Mouse (Mus musculus): ENCODE results near the gene 1700034J05Rik. TPM values are rescaled to one million over a fixed set of nuclear protein-coding genes. Genes with fewer than 3 reads are reported as not detected.

1700034J05Rik gene
- total and polyA plus RNA-seq, 3 experiments = not detected

DNA sequence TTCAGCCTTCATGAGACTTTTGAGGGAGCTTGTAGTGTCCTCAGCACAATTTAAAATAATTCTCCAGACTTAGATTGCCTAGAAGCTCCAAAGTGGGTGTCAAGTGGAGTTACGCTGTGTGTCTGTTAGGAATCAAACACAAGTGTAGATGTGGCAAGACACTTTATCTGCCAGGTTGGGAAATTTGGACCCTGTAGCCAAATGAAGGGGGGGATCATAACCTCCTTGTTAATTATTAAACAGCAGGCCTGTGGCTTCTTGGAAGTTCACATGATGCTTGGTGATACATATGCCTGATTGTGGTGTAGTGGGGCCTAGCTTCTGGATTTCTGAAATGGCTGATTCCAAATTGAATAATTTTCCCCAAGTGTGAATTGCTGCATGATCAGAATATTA is 46.4 kb downstream of the 1700034J05Rik start:
- dilution Hi-C loops (cut with MboI; ENCODE audit: extremely low pct_ligation_motif_present, extremely low pct_unique_long_range_greater_than_20kb, low sequenced_read_pairs) = no loop called here
- Histone ChIP-seq H3K27ac (ENCODE audit: insufficient read depth, low read depth) (no peak overlapping the region), H3K4me3 (replicated peaks in 1 of 3; ENCODE audit: low read depth in 2 of 3, low read length in 2 of 3, poor library complexity in 1 of 3) (no peak overlapping the region), H3K9ac (ENCODE audit: insufficient read depth, low read depth) (no peak overlapping the region), H3K79me2 (replicated peaks; ENCODE audit: control insufficient read depth, extremely low read depth, insufficient read depth, poor library complexity, severe bottlenecking) (no peaks in the 10 kb centered on the region; the same call in 1 of the 2 replicates), H3K4me2 (ENCODE audit: insufficient read depth, low read depth, poor library complexity, severe bottlenecking) (no peak overlapping the region), H3K36me3 (replicated peaks in 1 of 2; ENCODE audit: control insufficient read depth in 1 of 2, insufficient read depth in 1 of 2, low read length in 1 of 2) (peaks cover 0 to 5% of the 10 kb centered on the region in 2 experiments), H3K27me3 (replicated peaks) (no peaks in the 10 kb centered on the region), H3K9me3 (replicated peaks; ENCODE audit: low read length) (no peaks in the 10 kb centered on the region), H3K4me1 (ENCODE audit: control insufficient read depth in 1 of 2, insufficient read depth in 2 of 2) (peaks cover 11 to 33% of the 10 kb centered on the region in 2 experiments)
- in situ Hi-C loops (cut with MboI; ENCODE audit: low pct_ligation_motif_present, low pct_unique_long_range_greater_than_20kb, low sequenced_read_pairs) = no loop called here
- no peak for DNase-seq (ENCODE audit: extremely low read depth)
- TF ChIP-seq HCFC1 (IDR thresholded peaks at IDR 0.05; ENCODE audit: low read depth, low read length) (no peak), USF1 (IDR thresholded peaks at IDR 0.05; ENCODE audit: low read depth, low read length) (no peak), TBP (conservative IDR thresholded peaks at IDR 0.05; ENCODE audit: low read depth, low read length) (no peak), ZKSCAN1 (IDR thresholded peaks at IDR 0.05; ENCODE audit: borderline replicate concordance, low read depth, low read length) (no peak), POLR2AphosphoS2 (IDR thresholded peaks at IDR 0.05; ENCODE audit: low read depth, low read length) (no peak), ZMIZ1 (IDR thresholded peaks at IDR 0.05; ENCODE audit: low read depth, low read length) (no peak), ELF1 (IDR thresholded peaks at IDR 0.05; ENCODE audit: low read depth, low read length) (no peak), MAZ (IDR thresholded peaks at IDR 0.05; ENCODE audit: low read depth, low read length) (no peak), POLR2A (IDR thresholded peaks at IDR 0.05; ENCODE audit: low read depth, low read length) (no peak), CTCF (conservative IDR thresholded peaks at IDR 0.05 in 1 of 2, IDR thresholded peaks at IDR 0.05 in 1 of 2; ENCODE audit: low read depth in 2 of 2, low read length in 2 of 2) (no peak), CHD1 (IDR thresholded peaks at IDR 0.05; ENCODE audit: low read depth, low read length) (no peak), UBTF (IDR thresholded peaks at IDR 0.05; ENCODE audit: low read depth, low read length) (no peak), MAFK (IDR thresholded peaks at IDR 0.05; ENCODE audit: insufficient replicate concordance, low read length) (no peak), TCF12 (IDR thresholded peaks at IDR 0.05; ENCODE audit: low read depth, low read length) (no peak), RCOR1 (conservative IDR thresholded peaks at IDR 0.05; ENCODE audit: low read depth, low read length) (no peak), EP300 (IDR thresholded peaks at IDR 0.05; ENCODE audit: low read length) (no peak), MEF2A (IDR thresholded peaks at IDR 0.05; ENCODE audit: borderline replicate concordance, low read depth, low read length) (no peak), IRF4 (IDR thresholded peaks at IDR 0.05; ENCODE audit: low read depth, low read length) (no peak)

DNA sequence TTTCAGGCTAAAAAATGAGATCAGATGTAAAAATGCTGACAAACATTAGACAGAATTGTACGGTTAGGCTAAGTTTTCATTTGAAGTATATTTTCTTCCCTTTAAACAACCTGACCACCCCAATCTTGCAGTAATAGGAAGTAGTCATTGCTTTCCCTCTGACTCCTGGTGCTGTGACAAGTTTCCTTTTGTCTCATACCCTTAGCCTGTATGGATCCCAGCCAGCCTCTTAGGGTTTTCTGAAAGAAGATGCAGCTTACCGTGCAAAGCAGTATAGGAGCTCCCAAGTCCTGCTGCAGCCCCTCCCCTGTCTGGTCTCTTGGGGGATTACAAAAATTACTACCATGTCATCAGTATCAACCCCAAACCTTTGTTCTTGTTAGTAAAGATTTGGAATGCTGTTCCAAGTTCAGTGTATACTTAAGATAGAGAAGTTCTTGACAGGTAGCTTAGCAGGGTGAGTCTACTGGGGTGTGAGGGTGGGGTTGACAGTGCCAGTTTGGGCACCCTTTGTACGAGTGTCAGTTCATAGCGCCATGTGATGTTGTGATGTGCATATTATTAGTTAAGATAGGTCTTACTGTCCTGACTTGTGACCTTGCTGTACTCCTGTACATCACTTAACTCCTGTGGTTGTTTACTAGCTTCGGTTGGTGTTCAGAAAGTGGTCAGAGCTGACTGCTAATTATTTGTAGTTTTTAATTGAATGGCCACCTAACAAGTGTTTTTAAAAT is 47.0 kb downstream of the 1700034J05Rik start:
- Histone ChIP-seq H3K4me1 (ENCODE audit: control insufficient read depth in 1 of 2, insufficient read depth in 2 of 2) (peaks cover 11 to 32% of the 10 kb centered on the region in 2 experiments), H3K9me3 (replicated peaks; ENCODE audit: low read length) (no peaks in the 10 kb centered on the region), H3K4me3 (replicated peaks in 1 of 3; ENCODE audit: low read depth in 2 of 3, low read length in 2 of 3, poor library complexity in 1 of 3) (no peak overlapping the region), H3K36me3 (replicated peaks in 1 of 2; ENCODE audit: control insufficient read depth in 1 of 2, insufficient read depth in 1 of 2, low read length in 1 of 2) (peaks cover 0 to 5% of the 10 kb centered on the region in 2 experiments), H3K4me2 (ENCODE audit: insufficient read depth, low read depth, poor library complexity, severe bottlenecking) (no peak overlapping the region), H3K9ac (ENCODE audit: insufficient read depth, low read depth) (no peak overlapping the region), H3K79me2 (replicated peaks; ENCODE audit: control insufficient read depth, extremely low read depth, insufficient read depth, poor library complexity, severe bottlenecking) (no peaks in the 10 kb centered on the region; the same call in 1 of the 2 replicates), H3K27ac (ENCODE audit: insufficient read depth, low read depth) (no peak overlapping the region), H3K27me3 (replicated peaks) (no peaks in the 10 kb centered on the region)
- no peak for DNase-seq (ENCODE audit: extremely low read depth)
- in situ Hi-C loops (cut with MboI; ENCODE audit: low pct_ligation_motif_present, low pct_unique_long_range_greater_than_20kb, low sequenced_read_pairs) (no loop called here), dilution Hi-C loops (cut with MboI; ENCODE audit: extremely low pct_ligation_motif_present, extremely low pct_unique_long_range_greater_than_20kb, low sequenced_read_pairs) (no loop called here)
- no peak for TF ChIP-seq USF1 (IDR thresholded peaks at IDR 0.05; ENCODE audit: low read depth, low read length)
- TF ChIP-seq POLR2AphosphoS2 (IDR thresholded peaks at IDR 0.05; ENCODE audit: low read depth, low read length) = no peak
- no peak for TF ChIP-seq TCF12 (IDR thresholded peaks at IDR 0.05; ENCODE audit: low read depth, low read length)
- no peak for TF ChIP-seq ZC3H11A (IDR thresholded peaks at IDR 0.05; ENCODE audit: low read depth, low read length)
- TF ChIP-seq RCOR1 (conservative IDR thresholded peaks at IDR 0.05; ENCODE audit: low read depth, low read length) = no peak
- no peak for TF ChIP-seq MAFK (IDR thresholded peaks at IDR 0.05; ENCODE audit: insufficient replicate concordance, low read length)
- no peak for TF ChIP-seq MAZ (IDR thresholded peaks at IDR 0.05; ENCODE audit: low read depth, low read length)
- TF ChIP-seq SMC3 (IDR thresholded peaks at IDR 0.05; ENCODE audit: low read depth, low read length) = no peak
- no peak for TF ChIP-seq ZKSCAN1 (IDR thresholded peaks at IDR 0.05; ENCODE audit: borderline replicate concordance, low read depth, low read length)
- no peak for TF ChIP-seq NRF1 (IDR thresholded peaks at IDR 0.05; ENCODE audit: low read depth, low read length)
- TF ChIP-seq E2F4 (IDR thresholded peaks at IDR 0.05; ENCODE audit: insufficient replicate concordance, low read depth, low read length) = no peak
- TF ChIP-seq IRF4 (IDR thresholded peaks at IDR 0.05; ENCODE audit: low read depth, low read length) = no peak
- no peak for TF ChIP-seq MXI1 (IDR thresholded peaks at IDR 0.05; ENCODE audit: low read depth, low read length)
- no peak for TF ChIP-seq NELFE (IDR thresholded peaks at IDR 0.05; ENCODE audit: low read depth, low read length)
- TF ChIP-seq CHD2 (IDR thresholded peaks at IDR 0.05; ENCODE audit: low read length) = no peak
- no peak for TF ChIP-seq KAT2A (IDR thresholded peaks at IDR 0.05; ENCODE audit: insufficient replicate concordance, low read length)
- no peak for TF ChIP-seq MAX (IDR thresholded peaks at IDR 0.05; ENCODE audit: low read length)
- TF ChIP-seq USF2 (conservative IDR thresholded peaks at IDR 0.05; ENCODE audit: low read depth, low read length) = no peak
- TF ChIP-seq MYC (IDR thresholded peaks at IDR 0.05; ENCODE audit: low read depth, low read length) = no peak

Measured in CH12.LX (cell line).